Mouse (Mus musculus): Measurements from ENCODE around the gene Pafah2. TPM values are rescaled to one million over a fixed set of nuclear protein-coding genes. Genes with fewer than 3 reads are reported as not detected.

The Pafah2 gene
- 10 to 100 TPM; 13.9 to 14.9 TPM for total RNA-seq (2021)
- long read RNA-seq, experiment 1, transcript Pafah2-201 (11 exons, 2,248 nt): major isoform, 10 of 13 reads
- long read RNA-seq, experiment 1, partial matches to known transcripts: 0 of 13 reads
- long read RNA-seq, experiment 1, other reads (novel, unspliced or antisense): 3 of 13 reads
- long read RNA-seq, experiment 2, transcript Pafah2-201 (11 exons, 2,248 nt): major isoform, 7 of 20 reads
- long read RNA-seq, experiment 2, partial matches to known transcripts: 4 of 20 reads
- long read RNA-seq, experiment 2, other reads (novel, unspliced or antisense): 9 of 20 reads

GRCm38 (mm10) chr4:134395977-134396825, at the start of gene Pafah2:
TSS of gene Pafah2 (plus strand) at chr4:134396320.
- peak; percentile 60 to 82 for DNase-seq (ENCODE audit: low spot score in 2 of 2)

- no peak for DNase-seq (ENCODE audit: low spot score in 2 of 2)
These were observed 48.0 kb upstream of the Pafah2 start for GRCm38 (mm10) chr4:134348078-134348477.

DNA sequence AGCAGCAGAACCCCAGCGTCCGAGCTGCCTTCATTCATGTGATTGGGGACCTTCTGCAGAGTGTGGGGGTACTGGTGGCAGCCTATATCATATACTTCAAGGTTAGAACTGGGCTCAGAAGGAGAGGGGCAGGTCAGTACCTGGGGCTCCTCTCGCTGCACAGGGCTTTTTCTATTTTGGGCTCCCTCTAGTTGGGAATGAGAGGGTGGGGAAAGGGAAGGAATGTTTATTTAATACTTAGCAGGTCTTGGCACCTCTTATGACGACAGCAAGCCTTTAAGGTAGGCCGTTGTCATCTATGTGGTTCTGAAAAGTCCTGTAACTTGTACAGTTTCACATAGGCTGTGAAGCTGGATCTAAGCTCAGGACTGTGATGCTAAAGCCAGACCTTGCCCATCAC, 47.6 kb upstream of the Pafah2 start:
- no peak for DNase-seq (ENCODE audit: low spot score in 2 of 2)

- no peak for DNase-seq (ENCODE audit: low spot score in 2 of 2)
These were observed 46.3 kb upstream of the Pafah2 start for GRCm38 (mm10) chr4:134349829-134350228.

- DNase-seq (ENCODE audit: low spot score in 2 of 2): no peak
These were observed 45.5 kb upstream of the Pafah2 start for GRCm38 (mm10) chr4:134350641-134351040.

- no peak for DNase-seq (ENCODE audit: low spot score in 2 of 2)
These were observed 44.5 kb upstream of the Pafah2 start for GRCm38 (mm10) chr4:134351329-134352260.

GRCm38 (mm10) chr4:134352261-134352707, 43.8 kb upstream of the Pafah2 start:
- DNase-seq (ENCODE audit: low spot score in 2 of 2): no peak

DNA sequence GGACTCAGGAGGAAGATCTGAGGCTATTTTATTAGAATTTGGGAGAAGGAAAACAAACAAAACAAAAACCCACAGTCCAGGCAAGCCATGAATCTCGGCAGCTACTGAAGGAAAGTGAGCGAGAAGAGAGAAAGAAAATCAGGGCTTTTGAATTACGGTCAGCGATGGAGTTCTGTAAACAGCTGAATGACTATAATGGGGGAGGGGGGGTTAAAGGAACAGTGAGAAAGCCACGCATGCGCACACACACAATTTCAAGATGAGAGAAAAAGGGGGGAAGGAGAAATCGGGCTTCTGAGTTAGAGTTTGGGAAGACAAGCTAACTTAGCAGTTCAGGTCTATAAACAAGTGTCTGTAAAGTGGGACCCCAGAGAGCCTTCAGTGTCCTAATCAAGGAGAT, 43.2 kb upstream of the Pafah2 start:
- no peak for DNase-seq (ENCODE audit: low spot score in 2 of 2)

DNA sequence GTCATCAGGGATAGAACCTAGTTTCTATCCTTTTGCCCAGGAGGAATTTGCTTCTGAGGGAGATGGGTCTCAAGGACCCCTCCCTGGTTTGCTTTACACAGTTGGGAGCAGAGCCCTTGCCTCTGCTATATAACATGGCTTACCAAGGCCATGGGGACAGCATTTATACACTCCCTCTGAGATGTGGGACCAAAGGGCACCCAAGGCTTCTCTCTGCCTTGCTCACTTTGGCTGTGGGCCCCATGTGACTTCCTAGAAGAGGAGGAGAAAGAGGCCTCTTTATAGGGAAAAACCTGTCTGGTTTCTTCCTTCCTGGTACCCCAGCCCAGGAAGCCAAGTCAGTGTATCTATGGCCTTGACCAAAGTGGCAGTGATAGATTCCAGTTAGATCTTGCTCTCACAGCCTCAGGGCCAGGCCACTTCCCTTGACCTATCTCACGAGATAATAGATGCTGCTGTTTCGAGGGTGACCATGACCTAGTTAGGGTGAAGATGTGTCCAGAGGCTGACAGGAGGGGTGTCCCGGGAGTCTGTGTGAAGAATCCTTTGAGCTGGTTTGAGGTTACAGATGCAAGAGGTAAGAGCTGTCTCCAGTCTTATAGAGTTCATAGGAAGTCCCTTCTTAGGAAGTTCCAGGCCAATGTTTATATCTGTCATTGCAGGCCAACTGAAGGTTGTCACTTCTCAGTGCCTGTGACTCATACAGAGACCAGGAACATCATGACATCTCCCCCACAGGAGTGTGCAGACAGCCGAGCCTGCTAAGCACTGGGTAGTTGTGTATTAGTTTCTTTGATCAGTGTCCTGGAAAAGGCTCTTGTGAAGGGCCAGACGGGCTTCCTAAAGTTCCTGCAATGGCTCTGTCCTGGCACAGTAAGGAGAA, 42.4 kb upstream of the Pafah2 start:
- DNase-seq (ENCODE audit: low spot score in 2 of 2): no peak

DNA sequence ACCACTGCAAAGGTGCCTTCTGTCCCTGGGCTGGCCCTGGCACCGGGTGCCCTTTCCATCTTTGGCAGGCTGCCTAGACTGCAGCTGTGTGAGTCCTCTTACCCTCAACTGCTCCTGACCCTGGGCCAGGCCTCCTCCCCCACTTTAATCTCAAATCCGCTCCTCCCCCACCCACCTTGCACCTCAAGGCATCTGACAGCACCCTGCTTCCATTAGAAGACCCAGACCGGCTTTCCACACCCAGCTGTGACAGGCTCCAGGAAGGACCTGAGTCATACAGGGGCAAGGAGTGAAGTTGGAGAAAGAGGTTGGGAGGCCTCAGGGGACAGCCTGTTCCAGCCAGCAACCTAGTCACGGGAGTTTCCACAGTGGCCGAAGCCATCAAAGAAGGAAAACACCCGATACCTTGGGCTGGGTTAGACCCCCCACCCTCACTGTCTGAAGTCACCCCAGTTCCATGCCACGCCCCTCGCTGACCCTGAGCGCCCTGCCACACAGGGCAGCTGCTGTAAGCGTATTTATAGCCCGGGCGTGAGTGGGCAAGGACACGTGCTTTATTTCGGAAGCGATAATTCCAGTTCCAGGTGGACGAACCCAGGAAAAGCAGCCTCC, 40.2 kb upstream of the Pafah2 start:
- peak in 1 of 2 experiments; percentile 68 for DNase-seq (ENCODE audit: low spot score in 2 of 2)

DNA sequence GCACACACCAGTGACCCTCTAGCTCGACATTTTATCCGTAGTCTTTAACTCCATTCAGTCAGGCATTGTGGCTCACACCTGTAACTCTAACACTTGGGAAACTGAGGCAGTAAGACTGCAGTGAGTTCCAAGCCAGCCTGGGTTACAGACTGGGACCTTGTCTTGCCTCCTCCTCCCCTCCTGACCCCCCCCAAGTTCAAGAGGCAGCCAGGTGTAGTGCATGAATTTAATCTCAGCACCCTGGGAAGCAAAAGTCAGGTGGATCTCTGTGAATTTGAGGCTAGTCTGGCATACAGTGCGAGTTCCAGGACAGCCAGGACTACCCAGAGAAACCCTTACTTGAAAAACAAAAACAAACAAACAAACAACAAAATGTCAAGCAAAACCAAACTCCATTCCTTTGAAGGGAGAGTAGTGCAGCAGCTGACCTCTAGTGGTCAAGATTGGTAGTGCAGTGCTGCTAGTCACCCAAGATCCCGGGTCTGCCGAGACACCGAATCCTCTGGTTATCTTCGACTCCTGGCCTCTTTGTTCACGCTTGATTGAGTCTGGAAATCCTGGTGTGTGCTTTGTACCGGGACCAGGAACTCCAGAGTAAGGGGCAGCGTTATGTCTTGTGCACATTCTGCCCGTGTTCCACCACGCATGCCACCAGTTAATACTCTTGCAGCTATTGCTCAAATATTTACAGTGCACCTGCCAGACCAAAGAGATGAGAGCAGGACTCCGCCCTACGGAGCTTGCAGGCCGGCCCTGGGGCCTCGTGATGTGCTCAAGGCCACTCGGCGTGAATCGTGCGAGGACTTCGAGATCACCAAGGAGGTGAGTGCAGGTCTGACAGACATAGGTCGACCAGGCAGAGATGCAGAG, 39.3 kb upstream of the Pafah2 start:
- peak in 1 of 2 experiments; percentile 51 for DNase-seq (ENCODE audit: low spot score in 2 of 2)

DNA sequence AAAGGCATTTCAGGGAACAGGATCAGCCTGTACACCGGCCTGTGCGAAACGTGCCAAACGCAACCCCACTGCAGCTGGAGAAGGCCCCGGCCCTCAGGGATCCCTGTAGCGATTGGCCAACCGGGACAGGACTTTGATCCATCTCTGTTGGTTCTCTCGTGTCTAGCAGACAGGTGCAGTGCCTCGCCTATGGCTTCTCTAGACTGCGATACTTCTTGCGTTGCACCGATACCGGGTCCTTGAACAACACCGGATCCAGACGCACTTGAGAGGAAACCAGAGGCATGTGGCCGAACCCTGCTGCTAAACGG, 38.7 kb upstream of the Pafah2 start:
- no peak for DNase-seq (ENCODE audit: low spot score in 2 of 2)

DNA sequence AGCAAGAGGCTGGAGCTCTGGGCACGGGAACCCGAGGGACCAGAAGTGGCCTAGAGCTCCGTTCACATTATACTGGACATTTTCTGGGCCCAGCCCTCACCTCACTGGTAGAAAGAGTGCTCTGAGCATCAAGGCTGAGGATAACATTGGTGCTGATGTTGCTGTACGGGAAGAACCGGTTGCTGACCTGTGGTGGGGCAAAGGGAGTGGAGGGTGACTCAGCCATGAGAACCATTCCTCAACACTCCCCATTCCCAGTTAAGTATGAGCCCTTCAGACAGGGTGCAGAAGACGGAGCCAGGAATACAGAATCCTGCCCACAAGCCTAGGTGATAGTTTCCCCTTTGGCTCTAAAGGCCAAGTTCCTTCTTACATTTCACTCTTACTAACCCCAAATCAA, 36.5 kb upstream of the Pafah2 start:
- no peak for DNase-seq (ENCODE audit: low spot score in 2 of 2)

- no peak for DNase-seq (ENCODE audit: low spot score in 2 of 2)
These were observed 34.9 kb upstream of the Pafah2 start for GRCm38 (mm10) chr4:134361215-134361614.

GRCm38 (mm10) chr4:134362124-134362523, 34.0 kb upstream of the Pafah2 start:
- peak in 1 of 2 experiments; percentile 50 for DNase-seq (ENCODE audit: low spot score in 2 of 2)

DNA sequence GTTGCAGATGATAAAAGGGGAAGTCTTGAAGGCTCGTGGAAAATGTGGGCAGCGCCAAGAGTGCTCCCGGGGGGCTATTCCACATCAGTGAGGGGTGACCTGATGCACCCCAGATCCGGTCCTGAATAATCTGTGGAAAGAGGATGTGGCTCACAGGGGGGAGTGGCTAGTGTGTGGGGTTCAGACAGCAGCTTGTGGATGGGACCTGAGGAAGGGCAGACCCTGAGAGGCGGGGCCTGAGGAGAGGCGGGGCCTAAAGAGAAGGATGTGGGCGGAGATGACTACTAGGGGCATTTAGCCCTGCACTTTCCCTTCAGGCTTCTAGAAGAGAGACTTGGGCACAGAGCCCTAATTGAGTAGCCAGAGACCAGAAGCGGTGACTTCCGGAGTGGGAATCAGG, 33.5 kb upstream of the Pafah2 start:
- no peak for DNase-seq (ENCODE audit: low spot score in 2 of 2)

GRCm38 (mm10) chr4:134365280-134365679, 30.8 kb upstream of the Pafah2 start:
- DNase-seq (ENCODE audit: low spot score in 2 of 2): no peak

DNA sequence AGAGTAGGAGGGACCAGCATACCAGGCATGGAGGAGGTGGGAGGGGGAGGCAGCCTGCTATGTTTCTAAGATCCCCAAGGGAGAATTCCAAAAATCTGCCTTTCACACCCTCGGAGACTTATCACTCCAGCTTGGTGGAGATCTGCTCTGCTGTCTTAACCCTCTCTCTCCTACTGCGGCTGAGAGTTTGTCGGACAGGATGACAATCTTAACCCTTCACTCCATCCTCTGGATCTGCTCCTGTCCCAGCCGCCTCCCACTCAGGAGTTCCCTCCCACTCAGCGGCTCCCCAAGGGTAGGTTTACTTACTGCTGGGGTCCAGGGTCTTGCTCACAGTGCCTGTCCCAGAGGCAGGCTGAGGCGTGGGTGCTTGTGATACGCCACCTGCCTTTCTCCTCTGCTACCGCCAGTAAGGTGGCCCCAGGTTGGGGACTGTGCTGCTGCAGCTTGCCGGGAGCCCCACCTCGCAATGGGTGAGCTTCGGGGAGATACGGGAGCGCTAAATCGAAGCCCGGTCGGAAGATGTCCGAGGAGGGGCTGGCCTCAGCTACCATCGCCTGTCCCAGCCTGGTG, 25.4 kb upstream of the Pafah2 start:
- no peak for DNase-seq (ENCODE audit: low spot score in 2 of 2)

Measured in adrenal gland, postnatal 4 days (tissue).